Comparison of ENCODE assay signal across 18 mouse cellular contexts in genomic region chr11:104400961-104401360, GRCm38 (mm10).
"Had no signal": no experiment of that assay in that cellular context is flagged by ENCODE, and none has a peak within 500 bp of the region (broad histone marks: within the 10 kb centered on the region; RNA-seq: fewer than 3 reads in every experiment).

No protein-coding gene starts in this region.

- H3K9me3 ChIP-seq: midbrain, embryonic 10.5 days; midbrain, embryonic 12.5 days; neural tube, embryonic 13.5 days; neural tube, embryonic 15.5 days had no signal

- H3K4me3 ChIP-seq: midbrain, embryonic 10.5 days; midbrain, embryonic 12.5 days; myocyte; neural tube, embryonic 13.5 days; neural tube, embryonic 15.5 days had no signal

- H3K9ac ChIP-seq: lung, embryonic 14.5 days; midbrain, embryonic 12.5 days; neural tube, embryonic 13.5 days; neural tube, embryonic 15.5 days had no signal

- DNase-seq: lung, adult 18-20 months; lung, embryonic 14.5 days; lung, postnatal 10 days; lung, postnatal 4 days; midbrain, embryonic 14.5 days; retina, postnatal 1 day; right cerebral cortex, adult 18-20 months; right cerebral cortex, postnatal 25 days; right cerebral cortex, postnatal 4 days; spleen, adult 18-20 months; thymus, adult 18-20 months; thymus, postnatal 14 days; thymus, postnatal 36 days had no signal

- H3K27ac ChIP-seq: midbrain, embryonic 10.5 days; midbrain, embryonic 12.5 days; neural tube, embryonic 13.5 days; neural tube, embryonic 15.5 days had no signal

- H3K27me3 ChIP-seq: midbrain, embryonic 12.5 days; neural tube, embryonic 13.5 days; neural tube, embryonic 15.5 days had no signal

- H3K4me2 ChIP-seq: lung, embryonic 14.5 days; midbrain, embryonic 12.5 days; neural tube, embryonic 13.5 days; neural tube, embryonic 15.5 days had no signal

- H3K4me1 ChIP-seq: midbrain, embryonic 10.5 days had no signal
